In the genomic region with DNA sequence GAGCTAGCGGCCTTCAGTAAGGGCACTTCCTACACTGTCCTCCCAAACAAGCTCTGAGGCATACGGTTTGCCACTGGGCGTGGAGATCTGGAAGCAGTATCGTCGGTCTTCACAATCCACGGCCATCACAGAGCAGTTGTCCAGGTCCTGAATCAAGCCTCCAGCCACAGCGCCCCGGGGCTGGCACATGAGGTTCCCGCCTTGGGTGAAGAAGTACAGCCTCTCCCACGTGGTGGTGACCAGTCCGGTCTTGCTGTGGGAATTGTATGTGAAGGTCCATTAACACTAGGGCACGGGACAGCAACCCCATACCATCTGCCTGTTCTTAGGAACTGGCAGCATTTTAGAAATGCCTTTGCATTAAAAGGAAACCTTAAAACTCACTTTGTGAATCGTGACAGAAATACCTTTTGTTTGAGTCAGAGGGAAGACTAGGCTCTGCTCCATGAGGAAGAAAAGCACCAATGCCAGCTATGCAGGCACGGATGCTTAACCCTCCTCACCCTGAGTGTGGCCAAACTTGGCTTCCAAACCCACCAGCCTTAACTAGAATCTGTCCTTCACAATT, we compare ENCODE assay signal across 24 mouse cellular contexts.
"Had no signal": no experiment of that assay in that cellular context is flagged by ENCODE, and none has a peak within 500 bp of the region (broad histone marks: within the 10 kb centered on the region; RNA-seq: fewer than 3 reads in every experiment).

No protein-coding gene starts in this region.

- H3K27me3 ChIP-seq: heart, embryonic 13.5 days; heart, embryonic 15.5 days; hindbrain, embryonic 13.5 days; hindbrain, embryonic 15.5 days; kidney, embryonic 15.5 days; limb, embryonic 12.5 days; liver, embryonic 13.5 days had no signal

- H3K9me3 ChIP-seq: heart, embryonic 13.5 days; heart, embryonic 15.5 days; hindbrain, embryonic 13.5 days; hindbrain, embryonic 15.5 days; kidney, embryonic 15.5 days; limb, embryonic 10.5 days; limb, embryonic 12.5 days; liver, embryonic 13.5 days had no signal

- H3K4me3 ChIP-seq: heart, adult 2 months; heart, embryonic 13.5 days; heart, embryonic 15.5 days; hindbrain, embryonic 13.5 days; hindbrain, embryonic 15.5 days; kidney, embryonic 15.5 days; left cerebral cortex, adult 2 months; limb, embryonic 10.5 days; limb, embryonic 12.5 days; liver, embryonic 13.5 days had no signal

- H3K27ac ChIP-seq: heart, adult 2 months; heart, embryonic 13.5 days; heart, embryonic 15.5 days; hindbrain, embryonic 13.5 days; hindbrain, embryonic 15.5 days; hindbrain, postnatal 0 days; kidney, embryonic 15.5 days; kidney, postnatal 0 days; left cerebral cortex, adult 2 months; limb, embryonic 10.5 days; limb, embryonic 12.5 days; liver, embryonic 13.5 days had no signal

- H3K4me1 ChIP-seq: heart, embryonic 15.5 days; hindbrain, embryonic 13.5 days; hindbrain, embryonic 15.5 days; kidney, embryonic 15.5 days; limb, embryonic 10.5 days; limb, embryonic 12.5 days; liver, embryonic 13.5 days had no signal

- DNase-seq: gastrocnemius, postnatal 14 days; gastrocnemius, postnatal 36 days; heart, adult 2 months; heart, postnatal 14 days; heart, postnatal 36 days; kidney, adult 11 months; kidney, adult 2 months; kidney, adult 9 months; kidney, postnatal 14 days; kidney, postnatal 36 days; layer of hippocampus, adult 9-11 months; layer of hippocampus, postnatal 36 days; liver; liver, embryonic 13.5 days had no signal
